Mouse (Mus musculus) embryo, embryonic 10.5 days (tissue): ENCODE results near the gene Gale.
"Not testable (repeated sequence)": the region's sequence is repeated elsewhere in the genome, so short reads cannot be mapped to it uniquely, and the experiment has no call there.

ENCODE experiments used
- DNase-seq: peaks from one replicate; pipeline ENCODE4 v3.0.0-alpha.2; 2015; ENCODE audit warnings: low spot score

Gene Gale

GRCm38 (mm10) chr4:135963457-135964193 is at the start of gene Gale:
Gale (plus strand) TSS chr4:135963727.
- DNase-seq: peak; percentile 98

- no peak for DNase-seq
Measured at GRCm38 (mm10) chr4:135918635-135919279, 44.8 kb upstream of the Gale start.

- DNase-seq: no peak
Measured at GRCm38 (mm10) chr4:135919280-135919639, 44.3 kb upstream of the Gale start.

GRCm38 (mm10) chr4:135920304-135921241 is 43.0 kb upstream of the Gale start, which contains the start of gene Fuca1:
Fuca1 (plus strand) TSS chr4:135920735.
- DNase-seq: peak; percentile 99

GRCm38 (mm10) chr4:135921257-135922120 is 42.0 kb upstream of the Gale start:
- peak; percentile 48 for DNase-seq

GRCm38 (mm10) chr4:135922190-135922589 is 41.3 kb upstream of the Gale start:
- DNase-seq: no peak

GRCm38 (mm10) chr4:135924418-135924817 is 39.1 kb upstream of the Gale start:
- DNase-seq: no peak

GRCm38 (mm10) chr4:135925341-135925740 is 38.2 kb upstream of the Gale start:
- no peak for DNase-seq

- DNase-seq: no peak
Measured at GRCm38 (mm10) chr4:135926195-135926808, 37.2 kb upstream of the Gale start.

- DNase-seq: no peak
Measured at GRCm38 (mm10) chr4:135926861-135927260, 36.7 kb upstream of the Gale start.

GRCm38 (mm10) chr4:135928376-135928775 is 35.2 kb upstream of the Gale start:
- DNase-seq: no peak

- no peak for DNase-seq
Measured at GRCm38 (mm10) chr4:135929405-135929804, 34.1 kb upstream of the Gale start.

- no peak for DNase-seq
Measured at GRCm38 (mm10) chr4:135929828-135930227, 33.7 kb upstream of the Gale start.

- no peak for DNase-seq
Measured at GRCm38 (mm10) chr4:135930239-135930638, 33.3 kb upstream of the Gale start.

GRCm38 (mm10) chr4:135931832-135932231 is 31.7 kb upstream of the Gale start:
- peak; percentile 44 for DNase-seq

GRCm38 (mm10) chr4:135934708-135935500 is 28.6 kb upstream of the Gale start:
- DNase-seq: peak; percentile 29

- no peak for DNase-seq
Measured at GRCm38 (mm10) chr4:135935502-135935901, 28.0 kb upstream of the Gale start.

GRCm38 (mm10) chr4:135938858-135939257 is 24.7 kb upstream of the Gale start:
- no peak for DNase-seq

GRCm38 (mm10) chr4:135941026-135941425 is 22.5 kb upstream of the Gale start:
- DNase-seq: not testable (repeated sequence)

- DNase-seq: no peak
Measured at GRCm38 (mm10) chr4:135942193-135942592, 21.3 kb upstream of the Gale start.
